Mouse (Mus musculus) MEL (cell line): ENCODE measurements around the gene Zfp64. TPM values are rescaled to one million over a fixed set of nuclear protein-coding genes. Genes with fewer than 3 reads are reported as not detected.

ENCODE experiments used
- DNase-seq: peaks from one replicate; pipeline ENCODE4 v3.0.0; 2011; ENCODE audit warnings: low read depth, low spot score
- H3K27ac ChIP-seq: 2 replicates; pipeline ENCODE4 v1.5.1; 2012; ENCODE audit warnings: low read depth, mild to moderate bottlenecking, control low read depth, low read length, moderate library complexity; ENCODE audit not compliant: control insufficient read depth
- H3K27me3 ChIP-seq, 2 experiments: fragments of 150-350 bp in 1 of 2; sonication (generic) in 1 of 2; 2 replicates each; pipeline ENCODE4 v1.6.1; 2012; ENCODE audit warnings: low read length in 2 of 2, mild to moderate bottlenecking in 2 of 2, improper control_type of control experiment in 1 of 2, moderate library complexity in 1 of 2; ENCODE audit not compliant: insufficient read depth in 2 of 2, control insufficient read depth in 1 of 2
- H3K36me3 ChIP-seq, 2 experiments: 2 replicates each; pipeline ENCODE4 v1.6.1; 2012 to 2014; ENCODE audit warnings: low read length in 2 of 2, improper control_type of control experiment in 1 of 2, inconsistent platforms in 1 of 2, mild to moderate bottlenecking in 1 of 2; ENCODE audit not compliant: insufficient read depth in 2 of 2, control insufficient read depth in 1 of 2
- H3K4me1 ChIP-seq, 2 experiments: fragments of 150-350 bp in 1 of 2; sonication (generic) in 1 of 2; 2 replicates each; pipeline ENCODE4 v1.6.1; 2012; ENCODE audit warnings: low read length in 2 of 2, improper control_type of control experiment in 1 of 2, mild to moderate bottlenecking in 1 of 2; ENCODE audit not compliant: insufficient read depth in 2 of 2, control insufficient read depth in 1 of 2
- H3K4me3 ChIP-seq, 2 experiments: fragments of 150-350 bp in 1 of 2; sonication (generic) in 1 of 2; 2 replicates each; pipeline ENCODE4 v1.5.1; 2012; ENCODE audit warnings: low read depth in 2 of 2, low read length in 2 of 2, mild to moderate bottlenecking in 2 of 2, moderate library complexity in 2 of 2, control low read depth in 1 of 2, improper control_type of control experiment in 1 of 2; ENCODE audit not compliant: control insufficient read depth in 1 of 2, insufficient read depth in 1 of 2
- H3K79me2 ChIP-seq: 2 replicates; pipeline ENCODE4 v1.6.1; 2012; ENCODE audit warnings: mild to moderate bottlenecking, low read length, moderate library complexity; ENCODE audit not compliant: control insufficient read depth, poor library complexity, insufficient read depth
- H3K9ac ChIP-seq: 2 replicates; pipeline ENCODE4 v1.6.1; 2012; ENCODE audit warnings: low read depth, mild to moderate bottlenecking, control low read depth, low read length, moderate library complexity; ENCODE audit not compliant: control insufficient read depth, poor library complexity, severe bottlenecking
- H3K9me3 ChIP-seq: fragments of 150-350 bp; sonication (generic); replicated peaks from 2 replicates; pipeline ENCODE4 v1.6.1; 2012; ENCODE audit warnings: mild to moderate bottlenecking, low read length, improper control_type of control experiment, moderate library complexity; ENCODE audit not compliant: insufficient read depth
- BHLHE40 ChIP-seq: IDR thresholded peaks from 2 replicates; pipeline ENCODE4 v1.6.1; 2012; ENCODE audit warnings: low read depth, mild to moderate bottlenecking, inconsistent platforms, low read length, improper control_type of control experiment, borderline replicate concordance
- CHD2 ChIP-seq: IDR thresholded peaks from 2 replicates; pipeline ENCODE4 v1.6.1; 2011; ENCODE audit warnings: low read length, improper control_type of control experiment
- GABPA ChIP-seq: IDR thresholded peaks from 2 replicates; pipeline ENCODE4 v1.6.1; 2012; ENCODE audit warnings: low read depth, mild to moderate bottlenecking, inconsistent platforms, low read length, improper control_type of control experiment, moderate library complexity
- HCFC1 ChIP-seq: IDR thresholded peaks from 2 replicates; pipeline ENCODE4 v1.6.1; 2012; ENCODE audit warnings: low read depth, mild to moderate bottlenecking, inconsistent platforms, low read length, improper control_type of control experiment, moderate library complexity
- MAX ChIP-seq: IDR thresholded peaks from 2 replicates; pipeline ENCODE4 v1.6.1; 2011; ENCODE audit warnings: low read length, improper control_type of control experiment
- MYC ChIP-seq: IDR thresholded peaks from 2 replicates; pipeline ENCODE4 v1.6.1; 2011; ENCODE audit warnings: low read depth, mild to moderate bottlenecking, low read length, improper control_type of control experiment, moderate library complexity
- POLR2A ChIP-seq, 2 experiments: IDR thresholded peaks; 2 replicates each; pipeline ENCODE4 v1.6.1; 2011 to 2012; ENCODE audit warnings: low read length in 2 of 2, mild to moderate bottlenecking in 2 of 2, control low read depth in 1 of 2, improper control_type of control experiment in 1 of 2, low read depth in 1 of 2, moderate library complexity in 1 of 2; ENCODE audit not compliant: control insufficient read depth in 1 of 2, insufficient read depth in 1 of 2, poor library complexity in 1 of 2
- RAD21 ChIP-seq: IDR thresholded peaks from 2 replicates; pipeline ENCODE4 v1.6.1; 2011; ENCODE audit warnings: mild to moderate bottlenecking, low read depth, low read length, improper control_type of control experiment
- SMC3 ChIP-seq: IDR thresholded peaks from 2 replicates; pipeline ENCODE4 v1.6.1; 2011; ENCODE audit warnings: low read depth, low read length, improper control_type of control experiment
- UBTF ChIP-seq: IDR thresholded peaks from 2 replicates; pipeline ENCODE4 v1.6.1; 2012; ENCODE audit warnings: low read depth, mild to moderate bottlenecking, inconsistent platforms, low read length, improper control_type of control experiment, moderate library complexity, borderline replicate concordance; ENCODE audit not compliant: insufficient read depth
- USF1 ChIP-seq: IDR thresholded peaks from 2 replicates; pipeline ENCODE4 v1.6.1; 2014; ENCODE audit warnings: low read depth, mild to moderate bottlenecking, inconsistent platforms, low read length, improper control_type of control experiment, moderate library complexity
- USF2 ChIP-seq, 2 experiments: IDR thresholded peaks; 2 replicates each; pipeline ENCODE4 v1.6.1; 2011 to 2012; ENCODE audit warnings: improper control_type of control experiment in 2 of 2, low read length in 2 of 2, borderline replicate concordance in 1 of 2, inconsistent platforms in 1 of 2, low read depth in 1 of 2, mild to moderate bottlenecking in 1 of 2; ENCODE audit not compliant: insufficient read depth in 1 of 2
- ZC3H11A ChIP-seq: IDR thresholded peaks from 2 replicates; pipeline ENCODE4 v1.6.1; 2012; ENCODE audit warnings: low read depth, mild to moderate bottlenecking, inconsistent platforms, low read length, improper control_type of control experiment
- ZKSCAN1 ChIP-seq: IDR thresholded peaks from 2 replicates; pipeline ENCODE4 v1.6.1; 2012; ENCODE audit warnings: low read depth, mild to moderate bottlenecking, inconsistent platforms, low read length, improper control_type of control experiment, moderate library complexity
- ZMIZ1 ChIP-seq: IDR thresholded peaks from 2 replicates; pipeline ENCODE4 v1.6.1; 2012; ENCODE audit warnings: low read depth, mild to moderate bottlenecking, inconsistent platforms, low read length, improper control_type of control experiment, moderate library complexity
- ZNF384 ChIP-seq: IDR thresholded peaks from 2 replicates; pipeline ENCODE4 v1.6.1; 2012; ENCODE audit warnings: low read depth, mild to moderate bottlenecking, inconsistent platforms, low read length, improper control_type of control experiment
- polyA plus RNA-seq, 2 experiments: library from polyadenylated mRNA; stranded (reverse) in 1 of 2; unstranded in 1 of 2; fragments of >175 nt in 1 of 2; fragments of >200 nt in 1 of 2; gene quantifications; 2 replicates each; pipeline versions ENCODE4 v1.2.1 to v1.2.4; 2012; ENCODE audit warnings: low replicate concordance in 2 of 2, low read depth in 1 of 2; ENCODE audit not compliant: insufficient read length in 2 of 2, insufficient read depth in 1 of 2, missing spikeins in 1 of 2
- total RNA-seq: library from RNA; depleted of rRNA; stranded (reverse); fragments of 300-350 nt; gene quantifications from 2 replicates; pipeline ENCODE4 v1.2.3, GENCODE M21; 2012

Gene Zfp64
- total and polyA plus RNA-seq, 3 experiments = 22.4 to 35.8 TPM; not detected in 1

DNA sequence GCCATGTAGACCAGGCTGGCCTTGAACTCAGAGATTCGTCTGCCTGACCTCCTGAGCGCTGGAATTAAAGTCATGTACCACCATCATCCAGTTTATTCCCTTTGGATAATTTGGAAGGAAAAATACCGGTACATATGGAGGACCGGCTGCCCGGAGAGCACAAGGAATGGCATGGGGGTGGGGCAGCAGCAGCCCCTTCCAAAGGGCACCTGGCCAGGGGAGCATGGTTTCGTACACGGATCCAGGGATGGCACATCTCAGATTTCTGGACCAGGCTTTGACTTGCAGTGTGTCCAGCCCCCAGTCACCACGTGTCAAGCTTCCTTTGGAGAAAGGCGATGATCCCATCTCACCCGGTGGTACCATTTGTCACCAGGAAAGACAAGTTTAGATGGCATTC lies 78.8 kb downstream of the Zfp64 start:
- Histone ChIP-seq H3K4me1 (no peaks in the 10 kb centered on the region), H3K9ac (no peak overlapping the region), H3K79me2 (no peaks in the 10 kb centered on the region), H3K27ac (no peak overlapping the region), H3K27me3 (no peaks in the 10 kb centered on the region), H3K36me3 (no peaks in the 10 kb centered on the region), H3K4me3 (no peak overlapping the region), H3K9me3 (no peaks in the 10 kb centered on the region)
- DNase-seq = no peak
- TF ChIP-seq ZKSCAN1 (no peak), USF1 (no peak), RAD21 (no peak), ZC3H11A (no peak), BHLHE40 (no peak), ZNF384 (no peak), GABPA (no peak), POLR2A (IDR thresholded peaks at IDR 0.05; ENCODE audit: control insufficient read depth in 1 of 2, insufficient read depth in 1 of 2, low read depth in 1 of 2, low read length in 2 of 2, poor library complexity in 1 of 2) (no peak), USF2 (IDR thresholded peaks at IDR 0.05; ENCODE audit: borderline replicate concordance in 1 of 2, insufficient read depth in 1 of 2, low read depth in 1 of 2, low read length in 2 of 2) (no peak), HCFC1 (no peak), UBTF (no peak)

- no peaks in the 10 kb centered on the region for H3K4me1 ChIP-seq
- TF ChIP-seq MAX (no peak), SMC3 (no peak), MYC (no peak)
- H3K79me2 ChIP-seq = no peaks in the 10 kb centered on the region
- H3K4me3 ChIP-seq = no peak overlapping the region
- H3K9ac ChIP-seq = no peak overlapping the region
- H3K27me3 ChIP-seq = no peaks in the 10 kb centered on the region
- H3K36me3 ChIP-seq = no peaks in the 10 kb centered on the region
- H3K27ac ChIP-seq = no peak overlapping the region
- no peak for DNase-seq
- H3K9me3 ChIP-seq = no peaks in the 10 kb centered on the region
Observed at GRCm38 (mm10) chr2:168874498-168874897, 80.9 kb downstream of the Zfp64 start.

GRCm38 (mm10) chr2:168871767-168872511 lies 83.4 kb downstream of the Zfp64 start:
- H3K36me3 ChIP-seq = no peaks in the 10 kb centered on the region
- no peaks in the 10 kb centered on the region for H3K4me1 ChIP-seq
- no peaks in the 10 kb centered on the region for H3K9me3 ChIP-seq
- no peaks in the 10 kb centered on the region for H3K79me2 ChIP-seq
- no peak overlapping the region for H3K9ac ChIP-seq
- DNase-seq = no peak
- TF ChIP-seq CHD2 (no peak), ZMIZ1 (no peak)
- no peak overlapping the region for H3K27ac ChIP-seq
- H3K4me3 ChIP-seq = no peak overlapping the region
- no peaks in the 10 kb centered on the region for H3K27me3 ChIP-seq
